Mouse (Mus musculus): ENCODE results near the gene Faim2. TPM values are rescaled to one million over a fixed set of nuclear protein-coding genes. Genes with fewer than 3 reads are reported as not detected.

Gene Faim2
- under 1 TPM in 1 of 2 experiments, not detected in 1; 0.07 TPM for polyA plus RNA-seq (2017; shearing (Covaris generic))

DNA sequence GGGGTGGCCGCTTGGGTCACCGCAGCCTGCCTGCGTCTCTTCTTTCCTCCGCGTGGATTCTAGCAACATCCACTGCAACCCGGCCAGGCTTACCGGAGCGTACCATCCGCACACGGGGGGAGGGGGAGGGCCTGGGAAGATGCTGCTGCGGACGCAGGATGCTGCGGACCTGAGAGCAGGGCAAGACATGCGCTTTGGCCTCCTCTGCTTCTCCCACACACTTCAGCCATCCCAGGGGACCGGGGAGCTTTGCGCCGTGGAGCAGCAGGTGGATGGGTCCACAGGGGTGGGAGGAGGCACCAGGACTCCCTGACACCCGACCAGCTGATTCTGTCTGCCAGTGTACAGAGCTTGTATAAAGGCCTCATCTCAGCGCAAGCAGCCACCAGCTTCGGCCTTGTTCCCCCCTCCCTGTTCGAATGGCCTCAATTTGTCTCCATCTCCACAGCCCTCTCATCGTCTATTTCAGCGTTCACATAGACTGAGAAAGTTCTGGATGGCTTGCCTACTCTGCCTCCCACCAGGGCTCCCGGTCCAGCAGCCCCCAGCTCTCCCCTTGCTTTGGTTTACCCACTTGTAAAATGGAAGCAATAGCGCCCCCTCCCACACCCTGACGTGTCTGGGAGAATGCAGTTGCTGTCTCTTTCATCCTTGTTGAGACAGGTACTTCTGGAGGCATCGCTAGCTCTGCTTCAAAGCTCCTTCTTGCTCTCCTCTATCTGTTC is at the start of gene Faim2:
Gene Faim2, minus strand, starts transcription at position 537 of the 725 bp plus-strand sequence.
- ATAC-seq: no peak

DNA sequence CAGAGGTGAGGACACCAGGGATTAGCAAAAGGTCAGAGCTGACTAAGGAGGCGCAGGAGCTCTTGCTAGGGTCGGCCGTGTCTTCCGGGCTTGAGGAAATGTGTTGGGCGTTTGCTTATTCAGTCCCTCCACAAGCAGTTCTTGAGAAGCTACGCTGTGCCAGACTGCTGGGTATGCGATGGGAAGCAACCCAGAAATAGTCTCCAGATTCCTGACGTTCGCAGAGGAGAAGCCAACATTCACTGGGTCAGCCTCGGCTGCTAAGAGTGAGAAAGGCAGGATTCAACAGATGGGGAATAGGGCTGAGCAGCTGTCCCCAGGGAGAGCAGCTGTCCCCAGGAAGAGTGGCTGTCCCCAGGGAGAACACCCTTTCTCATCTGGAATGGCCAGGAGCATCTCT is 41.2 kb upstream of the Faim2 start:
- no peak for ATAC-seq

- ATAC-seq: no peak
Measured at GRCm38 (mm10) chr15:99568682-99569081, 40.7 kb upstream of the Faim2 start.

GRCm38 (mm10) chr15:99567371-99567770 is 39.4 kb upstream of the Faim2 start:
- ATAC-seq: no peak

- ATAC-seq: no peak
Measured at GRCm38 (mm10) chr15:99560246-99560645, 32.3 kb upstream of the Faim2 start.

DNA sequence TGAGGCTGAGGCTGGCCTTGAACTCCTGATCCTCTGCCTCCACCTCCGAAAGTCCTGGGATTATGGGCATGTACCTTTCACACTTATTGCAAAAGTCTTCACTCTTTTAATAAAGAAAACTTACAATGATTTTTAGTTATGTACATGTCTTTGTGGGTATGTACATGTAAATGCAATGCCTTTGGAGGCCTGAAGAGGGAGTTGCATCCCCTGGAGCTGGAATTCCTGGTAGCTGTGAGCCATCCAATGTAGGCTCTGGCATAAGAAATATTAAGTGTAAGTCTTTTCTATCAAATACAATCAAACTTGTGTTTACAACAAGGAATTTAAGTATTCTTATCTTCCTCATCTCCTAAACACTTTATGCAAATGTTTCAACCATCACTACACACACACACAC is 31.0 kb upstream of the Faim2 start:
- ATAC-seq: no peak

DNA sequence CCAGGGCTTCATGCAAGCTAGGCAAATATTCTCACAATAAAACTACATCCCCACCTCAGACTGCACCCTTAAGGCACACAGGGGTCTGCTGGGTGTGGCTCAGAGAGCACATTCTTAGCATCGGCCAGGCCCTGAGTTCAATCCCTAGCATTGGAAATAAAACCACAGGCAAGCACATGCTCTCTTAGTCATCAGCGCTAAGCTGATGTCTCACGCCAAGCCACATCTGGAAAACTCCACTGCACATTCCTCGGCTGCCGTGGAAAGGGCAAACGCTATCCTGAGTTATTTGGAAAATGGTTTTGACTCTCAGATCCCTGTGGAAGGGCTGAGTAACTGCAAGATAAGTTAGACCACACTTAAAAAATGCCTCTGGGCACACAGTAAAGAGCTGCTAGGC is 25.8 kb upstream of the Faim2 start:
- ATAC-seq: no peak

- no peak for ATAC-seq
Measured at GRCm38 (mm10) chr15:99549901-99550300, 21.9 kb upstream of the Faim2 start.

DNA sequence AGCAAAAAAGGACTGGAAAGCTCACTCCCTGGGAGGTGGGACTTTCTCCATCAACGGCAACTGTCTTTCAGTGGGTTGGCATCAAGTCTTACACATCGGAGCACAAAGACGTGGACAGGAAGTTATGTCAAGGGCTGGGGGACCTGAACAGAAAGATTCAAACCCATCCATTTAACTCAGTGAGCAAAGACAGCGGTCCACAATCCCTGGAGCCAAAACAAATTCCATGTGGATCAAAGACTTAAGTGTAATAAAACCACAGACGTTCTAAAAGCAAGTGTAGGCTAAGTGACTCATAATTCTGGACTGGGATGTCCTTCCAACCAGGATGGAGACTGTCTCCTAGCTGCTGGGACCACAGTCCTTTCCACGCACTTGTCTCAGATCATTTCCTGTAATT is 19.8 kb upstream of the Faim2 start:
- no peak for ATAC-seq

GRCm38 (mm10) chr15:99546596-99546995 is 18.6 kb upstream of the Faim2 start:
- no peak for ATAC-seq

DNA sequence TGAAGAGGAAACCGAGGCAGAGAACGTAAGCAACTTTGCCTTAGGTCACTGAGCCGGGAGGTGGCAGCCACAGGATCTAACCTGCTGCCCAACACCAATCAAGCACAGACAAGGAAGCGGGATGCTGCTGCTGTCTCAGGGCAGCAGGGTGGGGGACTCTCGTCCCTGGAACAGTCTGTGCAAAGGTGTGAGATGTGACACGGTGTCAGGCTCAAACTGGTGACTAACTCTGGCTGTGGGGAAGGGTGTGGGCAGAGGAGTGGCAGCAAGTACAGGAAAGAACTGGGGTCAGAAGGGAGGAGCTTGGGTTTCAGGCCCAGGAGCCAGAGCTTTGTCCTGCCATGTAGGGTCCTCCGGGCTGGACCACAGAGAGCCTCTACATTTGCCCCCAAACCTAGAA is 16.1 kb upstream of the Faim2 start:
- ATAC-seq: no peak

GRCm38 (mm10) chr15:99539891-99540290 is 11.9 kb upstream of the Faim2 start:
- ATAC-seq: no peak

DNA sequence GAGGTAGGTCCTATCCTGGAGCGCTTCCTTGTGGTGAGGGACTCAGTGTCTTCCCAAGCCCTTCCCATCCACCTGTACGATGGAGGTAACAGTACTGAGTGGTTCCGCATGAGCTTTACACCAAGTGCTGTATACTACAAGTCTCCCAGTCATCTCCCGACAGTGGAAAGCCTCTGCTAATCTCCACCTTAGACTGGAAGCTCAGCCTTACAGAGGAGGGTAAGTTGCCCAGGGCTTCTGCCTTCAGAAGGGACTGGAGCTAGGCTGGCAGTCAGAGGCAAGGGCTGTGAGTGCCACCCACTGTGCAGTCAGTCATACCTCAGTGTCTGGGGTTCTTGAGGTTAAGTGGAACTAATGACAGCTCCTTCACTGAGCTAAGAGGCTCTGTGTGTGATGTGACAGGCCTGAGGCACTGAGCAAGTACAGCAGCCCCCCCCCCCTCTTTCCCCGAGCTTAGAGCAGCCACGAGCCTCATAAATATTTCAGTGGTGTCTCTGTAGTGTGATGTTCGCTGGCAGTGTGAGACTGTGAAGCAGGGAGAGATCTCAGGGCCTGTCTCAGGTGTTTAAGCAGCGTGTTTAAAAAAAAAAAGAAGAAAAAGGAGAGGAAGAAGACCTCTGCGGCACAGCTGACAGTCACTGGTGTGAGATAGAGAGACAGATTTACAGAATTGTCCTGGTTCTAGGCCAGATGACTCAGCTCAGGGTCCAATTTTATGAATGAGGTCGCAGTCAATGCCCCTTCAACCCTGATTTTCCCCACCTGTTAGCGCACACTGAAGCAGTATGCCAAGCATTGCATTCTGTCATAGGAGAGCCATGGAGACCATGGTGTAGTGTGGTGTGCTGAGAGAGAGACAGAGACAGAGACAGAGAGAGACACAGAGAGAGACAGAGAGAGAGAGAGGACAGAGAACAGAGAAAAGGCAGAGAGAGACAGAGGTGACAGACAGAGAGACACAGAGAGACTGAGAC is 9.2 kb upstream of the Faim2 start:
- ATAC-seq: no peak

GRCm38 (mm10) chr15:99532023-99532422 is 4.1 kb upstream of the Faim2 start:
- no peak for ATAC-seq

- no peak for ATAC-seq
Measured at GRCm38 (mm10) chr15:99531146-99531545, 3.2 kb upstream of the Faim2 start.

GRCm38 (mm10) chr15:99526681-99527080 is 1.3 kb downstream of the Faim2 start:
- ATAC-seq: no peak

DNA sequence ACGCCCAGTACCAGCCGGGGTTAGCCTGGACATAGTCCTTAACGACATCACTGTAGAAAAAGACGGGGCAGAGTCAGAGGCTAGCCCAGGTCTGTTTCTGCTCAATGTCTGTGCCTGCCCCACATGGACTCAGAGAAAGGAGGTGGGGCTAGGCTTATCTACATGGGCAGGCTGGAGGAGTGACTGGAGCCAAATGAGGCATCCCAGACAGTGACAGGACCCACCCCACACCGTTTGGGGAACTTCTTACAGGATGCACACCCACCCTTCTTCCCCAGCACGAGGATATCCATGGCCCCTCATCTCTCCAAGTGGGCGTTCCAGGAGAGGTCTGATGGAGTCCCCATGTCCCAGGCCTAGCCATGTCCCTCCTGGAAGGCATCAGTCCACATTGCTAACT is 7.7 kb downstream of the Faim2 start:
- no peak for ATAC-seq

- ATAC-seq: no peak
Measured at GRCm38 (mm10) chr15:99519626-99520025, 8.3 kb downstream of the Faim2 start.

DNA sequence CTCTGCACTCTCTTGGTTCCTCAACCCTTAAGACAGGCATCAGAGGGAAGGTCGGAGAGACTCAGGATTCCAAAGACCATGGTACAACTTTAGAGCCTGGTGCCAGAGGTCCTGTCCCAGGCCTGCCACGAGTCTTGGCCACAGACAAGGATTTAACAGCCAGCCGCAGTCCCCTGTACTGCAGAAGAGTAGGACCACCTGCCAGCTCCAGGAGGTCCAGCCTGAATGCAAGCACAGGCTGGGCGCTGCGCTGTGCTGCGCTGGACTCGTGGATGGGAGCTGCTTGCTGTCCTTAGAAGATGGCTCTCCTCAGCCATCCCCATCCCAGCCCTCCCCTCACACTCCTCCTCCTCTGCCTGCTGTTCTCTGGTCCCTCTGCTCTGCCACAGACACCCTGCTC is 10.2 kb downstream of the Faim2 start:
- no peak for ATAC-seq

- no peak for ATAC-seq
Measured at GRCm38 (mm10) chr15:99516715-99517114, 11.2 kb downstream of the Faim2 start.

- no peak for ATAC-seq
Measured at GRCm38 (mm10) chr15:99511797-99512525, 16.0 kb downstream of the Faim2 start.

GRCm38 (mm10) chr15:99510621-99511020 is 17.3 kb downstream of the Faim2 start:
- ATAC-seq: no peak

DNA sequence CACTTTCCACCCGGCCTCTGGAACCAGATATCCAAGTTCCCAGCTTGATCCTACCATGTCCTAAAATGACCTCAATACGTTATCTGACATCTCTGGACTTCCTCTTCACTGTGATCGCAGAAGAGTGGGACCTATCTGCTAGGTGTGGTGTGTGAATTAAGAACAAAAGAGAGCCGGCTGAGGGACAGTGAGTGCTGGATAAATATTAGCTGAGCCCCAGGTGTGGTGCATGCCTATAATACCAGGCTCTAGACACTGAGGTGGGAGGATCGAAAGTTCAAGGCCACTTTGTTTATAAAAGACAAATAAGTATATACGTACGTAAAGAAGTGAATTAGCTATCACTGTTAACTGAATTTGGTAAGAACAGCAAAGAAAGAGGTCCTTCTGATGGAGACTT is 18.1 kb downstream of the Faim2 start:
- no peak for ATAC-seq
